Mouse (Mus musculus): ENCODE measurements around the gene Mpzl1.

The Mpzl1 gene

DNA sequence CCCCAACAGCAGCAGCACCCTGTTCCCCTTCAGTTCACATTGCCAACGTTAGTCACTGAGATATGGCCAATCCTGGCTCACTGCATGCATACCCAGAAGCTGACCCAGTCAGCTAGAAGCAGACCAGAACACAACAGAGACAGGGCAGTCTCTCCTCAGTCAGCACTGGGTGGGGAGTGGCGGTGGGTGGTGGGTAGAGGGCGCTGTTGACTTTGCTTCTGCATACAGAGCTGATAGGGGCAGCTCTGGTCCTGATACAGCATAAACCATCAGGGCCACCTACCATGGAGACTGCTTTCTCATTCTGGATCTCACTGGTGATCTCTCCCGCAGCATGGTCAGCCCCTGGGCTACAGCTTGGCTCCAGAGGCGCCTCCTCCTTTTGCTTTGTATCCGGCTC lies 20.7 kb upstream of the Mpzl1 start:
- DNase-seq = peak in 1 of 2 experiments; percentile 50

DNA sequence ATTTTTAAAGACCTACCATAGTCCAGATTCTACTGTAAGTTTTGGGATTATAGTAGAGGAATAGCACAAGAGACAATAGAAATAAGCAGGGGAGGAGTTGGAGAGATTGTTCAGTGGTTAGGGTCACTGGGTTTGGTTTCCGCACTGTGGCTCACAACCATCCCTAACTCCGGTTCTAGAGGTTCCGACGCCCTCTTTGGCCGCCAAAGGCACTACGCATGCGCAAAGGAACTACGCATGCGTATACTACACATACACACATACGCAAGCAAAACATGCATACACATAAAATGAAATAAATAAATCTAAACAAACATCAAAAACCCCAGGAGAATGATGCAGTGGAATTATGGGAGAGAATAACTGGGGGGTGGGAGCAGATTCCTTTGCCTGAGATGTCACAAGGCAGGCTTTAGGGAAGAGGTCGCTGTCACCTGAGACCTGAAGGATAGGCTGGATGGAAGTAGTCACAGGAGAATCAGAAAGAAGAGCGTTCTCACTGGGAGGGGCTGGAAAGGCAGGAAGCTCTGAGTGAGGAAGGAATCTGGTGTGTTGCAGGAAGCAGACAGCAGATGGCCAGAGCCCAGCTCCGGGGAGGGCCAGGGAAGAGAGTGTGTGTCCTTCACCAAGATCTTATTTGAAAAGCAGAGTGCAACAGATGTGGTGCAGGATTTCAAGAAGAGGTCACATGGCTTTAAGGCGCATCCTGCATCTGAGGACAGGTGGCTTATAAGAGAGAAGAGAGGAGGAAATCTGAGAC lies 19.0 kb upstream of the Mpzl1 start:
- peak; percentile 45 to 61 for DNase-seq

GRCm38 (mm10) chr1:165652507-165652906 lies 18.2 kb upstream of the Mpzl1 start:
- no peak for DNase-seq

DNA sequence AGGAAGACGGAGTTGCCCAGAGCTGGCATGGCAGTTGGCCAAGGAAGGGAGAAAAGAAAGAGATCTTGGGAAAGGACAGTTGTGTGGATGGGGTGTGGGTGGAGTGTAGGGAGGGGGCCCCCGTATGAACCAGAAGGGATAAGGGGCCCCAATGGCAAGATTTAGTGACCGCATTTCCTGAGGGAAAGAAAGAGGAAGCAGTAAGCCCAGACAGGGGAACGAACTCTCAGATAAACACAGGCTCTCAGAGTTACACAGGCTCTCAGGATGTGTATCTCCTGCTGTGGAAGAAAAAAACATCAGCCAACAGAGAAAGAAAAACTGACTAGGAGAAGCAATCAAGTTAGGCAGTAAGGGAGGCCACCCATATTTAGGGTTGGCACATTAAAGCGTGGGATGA lies 16.8 kb upstream of the Mpzl1 start:
- no peak for DNase-seq

DNA sequence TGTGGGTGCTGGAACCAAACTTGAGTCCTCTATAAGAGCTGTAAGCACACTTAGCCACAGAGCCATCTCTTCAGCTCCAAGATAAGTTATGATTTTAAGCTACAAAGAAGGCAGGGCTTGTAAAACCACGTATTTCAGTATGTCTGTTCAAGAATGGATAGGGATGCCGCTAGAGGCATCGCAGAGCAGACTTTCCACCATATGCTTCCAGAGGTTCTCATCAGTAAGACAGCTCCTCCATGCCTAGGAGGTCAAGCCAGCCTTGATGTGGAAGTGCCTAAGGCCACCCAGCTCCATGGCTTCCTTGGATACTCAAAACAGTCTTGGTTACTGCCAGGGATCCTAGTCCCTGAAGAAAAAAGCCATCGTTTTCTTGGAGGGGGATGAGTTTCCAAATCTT lies 10.8 kb upstream of the Mpzl1 start:
- no peak for DNase-seq

DNA sequence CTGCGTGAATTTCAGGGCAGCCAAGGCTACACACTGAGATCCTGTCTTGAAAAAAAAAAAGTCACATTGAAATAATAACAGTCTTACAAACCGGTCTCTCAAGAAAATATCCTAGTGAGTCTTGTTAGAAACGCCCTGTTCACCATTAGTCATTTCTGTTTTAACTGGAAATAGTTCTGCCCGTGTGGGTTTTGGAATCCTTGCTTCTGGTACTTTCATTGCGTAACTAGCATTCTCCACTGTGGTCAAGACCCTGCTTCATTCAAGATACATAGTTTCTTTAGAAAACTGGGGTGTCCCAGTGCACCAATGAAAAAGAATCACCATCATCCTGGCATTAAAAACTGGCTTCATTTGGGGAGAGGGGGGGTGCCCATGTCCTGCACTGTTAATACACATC lies 9.4 kb upstream of the Mpzl1 start:
- DNase-seq = no peak

DNA sequence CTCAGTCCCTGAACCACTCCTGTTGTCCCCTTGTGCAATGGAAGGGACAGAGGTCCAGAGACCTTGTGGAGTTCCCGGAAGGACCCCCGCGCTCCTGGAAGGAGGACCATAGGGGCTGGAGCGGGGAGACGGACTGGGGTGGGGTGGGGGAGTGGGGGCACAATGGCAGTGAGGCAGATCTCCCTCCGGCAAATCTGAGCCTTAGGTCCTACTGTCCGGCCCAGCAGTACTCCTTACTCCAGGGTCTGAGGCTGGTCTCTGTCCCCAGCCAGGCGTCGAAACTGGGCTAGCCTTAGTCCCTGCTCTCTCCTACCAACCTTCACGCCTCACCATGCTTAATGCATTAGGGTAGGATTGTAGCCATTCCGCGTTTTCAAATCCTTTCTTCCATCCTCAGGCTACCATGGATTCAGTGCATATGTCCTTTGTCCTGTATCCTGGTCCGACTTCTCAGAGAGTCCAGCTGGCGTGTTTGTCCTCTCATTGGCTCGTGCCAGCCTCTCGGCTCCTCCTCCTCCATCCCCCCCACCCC lies 8.5 kb upstream of the Mpzl1 start:
- DNase-seq = peak; percentile 80 to 81

- DNase-seq = peak; percentile 95 to 97
These were observed 7.7 kb upstream of the Mpzl1 start for GRCm38 (mm10) chr1:165641786-165642771.

DNA sequence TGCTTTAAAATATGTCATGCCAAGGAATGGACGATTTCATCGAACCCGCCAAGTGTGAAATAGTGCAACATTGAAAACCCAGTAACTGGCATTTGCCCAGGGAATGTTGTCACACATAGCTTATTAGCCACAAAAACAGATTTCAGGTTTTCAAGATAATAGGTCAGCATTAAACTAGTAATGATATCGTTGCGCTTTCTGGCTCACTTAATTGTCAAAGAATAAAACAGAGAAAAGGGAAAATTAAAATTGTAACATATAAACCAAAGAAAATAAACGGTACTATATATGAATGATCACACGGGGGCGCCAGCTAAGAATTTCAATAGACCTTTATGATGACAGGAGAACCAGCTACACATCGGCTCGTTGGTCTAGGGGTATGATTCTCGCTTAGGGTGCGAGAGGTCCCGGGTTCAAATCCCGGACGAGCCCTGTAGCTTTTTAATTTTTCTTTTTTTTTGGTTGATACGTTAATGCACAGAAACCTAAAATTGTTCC lies 7.0 kb upstream of the Mpzl1 start:
- DNase-seq = peak; percentile 86

DNA sequence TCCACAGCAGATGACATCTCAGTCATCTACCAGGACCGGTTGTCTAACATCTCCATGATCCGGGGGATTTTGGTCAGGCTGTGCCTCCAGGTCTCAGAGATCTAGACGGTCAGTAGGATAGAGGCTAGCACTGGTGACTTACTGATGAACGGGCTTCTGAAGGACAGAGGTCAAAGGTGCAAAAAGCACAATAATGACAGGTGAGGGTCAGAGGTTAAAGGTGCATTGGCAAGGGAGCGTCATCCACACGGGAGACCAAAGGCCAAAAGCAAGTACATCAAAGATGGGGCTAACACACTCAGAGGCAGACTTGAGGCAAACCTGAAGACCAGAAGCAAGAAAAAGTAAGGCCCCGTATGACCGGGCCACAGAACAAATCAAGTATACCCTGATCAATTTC lies 2.0 kb upstream of the Mpzl1 start:
- no peak for DNase-seq

GRCm38 (mm10) chr1:165635055-165635897 lies 938 bp upstream of the Mpzl1 start:
- DNase-seq = no peak

DNA sequence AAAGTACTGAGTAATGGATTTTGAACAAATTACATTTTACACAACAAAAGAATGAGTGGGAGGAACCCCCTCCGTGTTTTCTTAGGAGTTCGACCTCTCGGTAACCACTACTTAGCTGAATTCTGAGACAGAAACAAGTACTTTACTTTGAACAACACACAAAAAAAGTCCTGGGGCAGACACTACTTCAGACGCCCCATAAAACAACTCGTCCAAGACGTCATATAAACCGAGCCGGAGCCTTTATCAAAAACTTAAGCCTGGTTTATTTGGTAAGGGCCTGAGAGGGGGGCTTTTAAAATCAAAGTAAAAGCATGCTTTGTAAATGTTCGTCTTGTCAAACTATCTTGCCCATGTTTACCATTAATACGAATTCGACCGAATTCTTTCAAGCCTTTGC lies 993 bp downstream of the Mpzl1 start:
- no peak for DNase-seq

- peak; percentile 77 to 81 for DNase-seq
These were observed 3.2 kb downstream of the Mpzl1 start for GRCm38 (mm10) chr1:165631136-165631535.

- DNase-seq = peak; percentile 60
These were observed 4.4 kb downstream of the Mpzl1 start for GRCm38 (mm10) chr1:165629975-165630374.

DNA sequence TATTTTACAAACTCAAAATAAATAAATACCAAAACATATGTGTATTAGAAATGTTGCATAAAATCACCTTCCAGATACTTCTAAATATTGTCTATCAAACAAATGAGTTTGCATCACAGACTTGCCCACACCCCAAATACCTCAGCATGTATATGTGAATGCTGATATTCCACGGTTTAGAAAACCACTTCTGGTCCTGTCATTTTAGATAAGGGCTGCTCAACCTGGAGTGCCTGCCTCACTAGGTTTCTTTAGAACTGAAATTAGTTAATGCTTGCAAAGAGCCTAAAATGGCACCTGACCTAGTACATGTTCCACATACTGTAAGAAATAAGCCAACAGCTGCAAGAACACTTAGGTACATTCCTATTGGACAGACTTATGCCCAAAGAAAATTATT lies 5.7 kb downstream of the Mpzl1 start:
- DNase-seq = no peak

DNA sequence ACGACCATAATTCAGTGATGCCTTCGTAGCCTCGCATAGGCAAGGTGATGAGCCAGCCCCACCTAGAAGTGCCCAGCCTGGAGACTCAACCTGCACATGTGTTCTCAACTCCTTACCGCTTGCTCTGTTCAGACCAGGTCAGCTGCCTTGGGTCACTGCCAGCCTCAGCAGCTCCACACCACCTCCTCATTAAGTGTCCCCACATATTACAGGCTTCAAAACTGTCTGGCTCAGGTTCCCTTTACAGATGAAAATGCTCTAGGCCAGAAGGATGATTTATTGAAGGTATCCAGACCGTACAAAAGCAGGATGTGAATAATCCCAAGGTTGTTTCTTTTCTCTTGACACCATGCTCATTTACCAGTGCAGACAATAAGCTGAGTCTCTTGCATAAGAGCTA lies 8.4 kb downstream of the Mpzl1 start:
- DNase-seq = no peak

GRCm38 (mm10) chr1:165625058-165625457 lies 9.3 kb downstream of the Mpzl1 start:
- no peak for DNase-seq

DNA sequence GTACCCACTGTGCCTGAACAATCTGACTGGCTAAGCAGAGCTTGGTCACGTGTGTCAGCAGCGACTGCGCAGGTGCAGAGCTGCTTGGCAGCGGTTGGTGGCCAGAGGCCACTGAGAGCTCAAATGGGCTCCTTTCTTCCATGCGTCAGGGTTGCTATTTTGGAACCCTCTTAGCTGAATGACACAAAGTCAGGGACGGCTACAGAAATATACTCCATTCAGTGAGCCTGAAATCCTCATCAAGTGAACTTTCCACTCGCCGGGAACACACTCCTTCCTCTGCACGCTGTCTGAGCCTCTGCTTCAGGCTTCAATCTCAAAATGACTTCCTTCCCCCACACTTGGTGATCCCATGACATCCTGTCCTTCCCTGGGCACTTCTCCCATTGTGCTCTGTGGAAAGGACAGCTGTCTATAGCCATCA lies 16.1 kb downstream of the Mpzl1 start:
- DNase-seq = peak; percentile 45 to 61

DNA sequence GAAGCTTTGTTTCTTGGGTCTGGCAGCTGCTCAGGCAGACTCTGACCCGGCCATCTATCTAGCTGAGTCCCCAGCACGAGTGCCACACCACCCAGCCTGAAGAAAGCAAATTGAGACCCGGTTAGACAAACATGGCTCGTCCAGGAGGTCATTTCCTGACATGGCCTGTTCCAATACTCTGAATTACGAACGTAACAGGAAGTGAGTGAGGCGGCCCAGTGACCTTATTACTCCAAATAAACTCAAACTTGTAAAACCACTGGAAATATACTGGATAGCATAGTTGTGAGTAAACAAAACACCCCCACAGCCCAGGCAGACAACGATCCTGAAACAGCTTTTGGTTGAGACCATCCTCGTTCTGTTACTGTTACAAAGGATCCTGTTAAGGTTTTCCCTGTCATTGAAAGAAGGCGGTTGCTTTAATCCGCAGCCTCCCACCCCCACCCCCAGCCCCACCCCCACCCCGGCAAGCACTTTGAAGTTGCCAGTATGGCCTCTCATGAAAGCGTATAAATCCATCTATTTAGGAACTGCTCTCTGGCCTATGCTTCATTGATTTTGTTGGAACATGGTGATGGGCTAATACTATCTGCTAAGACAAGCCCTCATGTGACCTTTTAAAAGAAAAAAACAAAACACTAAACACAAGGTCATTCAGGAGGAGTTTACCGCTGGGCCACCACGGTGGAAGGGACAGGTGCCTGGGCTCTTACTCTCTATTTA lies 17.0 kb downstream of the Mpzl1 start:
- DNase-seq = no peak

- DNase-seq = no peak
These were observed 17.7 kb downstream of the Mpzl1 start for GRCm38 (mm10) chr1:165616652-165617051.

DNA sequence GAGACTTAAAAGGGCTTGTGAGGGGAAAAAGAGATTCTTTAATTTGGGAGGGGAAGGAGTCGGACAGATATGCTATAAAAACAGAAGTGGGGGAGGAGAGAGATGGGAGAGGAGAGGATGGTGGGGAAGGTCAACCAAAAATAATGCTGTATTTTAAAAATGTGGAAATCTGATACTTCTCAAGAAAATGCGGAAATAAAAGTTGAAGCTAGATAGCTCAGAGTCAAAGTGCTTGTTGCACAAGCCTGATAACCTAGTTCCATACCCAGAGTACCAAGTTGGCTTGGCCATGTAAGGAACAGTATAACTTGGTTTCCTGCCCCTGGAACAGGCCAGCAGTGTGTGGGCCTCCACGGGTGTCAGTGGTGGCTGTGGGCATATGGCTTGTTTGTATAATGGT lies 19.5 kb downstream of the Mpzl1 start:
- DNase-seq = no peak

- DNase-seq = no peak
These were observed 20.4 kb downstream of the Mpzl1 start for GRCm38 (mm10) chr1:165613926-165614325.
